Mouse (Mus musculus): ENCODE measurements around the gene Lrrc47. TPM values are rescaled to one million over a fixed set of nuclear protein-coding genes. Genes with fewer than 3 reads are reported as not detected.

Gene Lrrc47
- polyA plus RNA-seq, 1 experiment from 2014 or later = 38.9 TPM

DNA sequence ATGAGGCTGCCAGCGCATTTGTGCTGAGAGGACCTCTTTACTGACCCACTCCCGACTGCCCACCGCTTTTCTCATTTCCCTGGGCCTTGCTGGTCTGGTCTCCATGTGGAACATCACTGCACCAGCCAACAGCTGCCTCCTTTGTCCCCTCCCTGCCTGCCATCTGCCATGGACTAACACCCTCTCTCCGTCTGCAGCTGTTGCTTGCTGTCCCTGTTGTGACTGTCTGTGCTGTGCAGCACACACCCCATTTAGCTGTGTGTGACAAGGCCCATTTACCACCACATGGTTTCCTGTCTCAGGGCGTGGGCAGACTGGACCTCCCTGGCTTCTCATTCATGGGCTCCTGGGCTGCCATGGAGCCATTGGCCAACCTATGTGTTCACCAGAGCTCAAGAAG, 6.0 kb upstream of the Lrrc47 start:
- Histone ChIP-seq H3K4me1 (no peaks in the 10 kb centered on the region), H3K9me3 (no peaks in the 10 kb centered on the region), H3K27ac (no peak overlapping the region), H3K9ac (no peak overlapping the region), H3K4me3 (no peak overlapping the region), H3K27me3 (replicated peaks) (no peaks in the 10 kb centered on the region), H3K4me2 (replicated peaks) (no peak overlapping the region), H3K36me3 (peaks cover 52% of the 10 kb centered on the region)
- 84% methylated on average over 5 of the region's 5 CpGs for WGBS
- no peak for ATAC-seq (ENCODE audit: low FRiP score, low read depth)

DNA sequence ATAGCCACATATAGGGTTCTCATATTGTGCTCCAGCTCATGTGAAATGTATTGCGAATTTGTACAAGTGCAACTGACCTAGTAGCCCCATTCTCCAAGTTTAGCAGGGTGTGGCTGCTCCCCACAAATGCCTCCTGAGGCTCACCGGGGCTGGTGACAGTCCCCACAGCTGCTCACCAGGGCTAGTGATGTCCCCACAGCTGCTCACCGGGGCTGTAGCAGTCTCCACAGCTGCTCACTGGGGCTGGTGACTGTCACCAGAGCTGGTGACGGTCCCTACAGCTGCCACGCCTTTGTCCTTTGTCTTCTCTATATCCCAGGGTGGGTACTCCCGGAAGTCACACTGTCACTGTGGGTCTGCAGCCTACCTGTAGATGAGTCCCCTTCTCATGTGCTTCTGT, 5.3 kb upstream of the Lrrc47 start:
- H3K4me3 ChIP-seq = no peak overlapping the region
- H3K9ac ChIP-seq = no peak overlapping the region
- H3K4me2 ChIP-seq (replicated peaks) = no peak overlapping the region
- no peak for ATAC-seq (ENCODE audit: low FRiP score, low read depth)
- H3K4me1 ChIP-seq = peaks cover 2% of the 10 kb centered on the region; the same call in 1 of the 2 replicates
- H3K36me3 ChIP-seq = peaks cover 52% of the 10 kb centered on the region
- no peaks in the 10 kb centered on the region for H3K9me3 ChIP-seq
- WGBS = 89% methylated on average over 6 of the region's 6 CpGs
- H3K27me3 ChIP-seq (replicated peaks) = no peaks in the 10 kb centered on the region
- H3K27ac ChIP-seq = no peak overlapping the region

DNA sequence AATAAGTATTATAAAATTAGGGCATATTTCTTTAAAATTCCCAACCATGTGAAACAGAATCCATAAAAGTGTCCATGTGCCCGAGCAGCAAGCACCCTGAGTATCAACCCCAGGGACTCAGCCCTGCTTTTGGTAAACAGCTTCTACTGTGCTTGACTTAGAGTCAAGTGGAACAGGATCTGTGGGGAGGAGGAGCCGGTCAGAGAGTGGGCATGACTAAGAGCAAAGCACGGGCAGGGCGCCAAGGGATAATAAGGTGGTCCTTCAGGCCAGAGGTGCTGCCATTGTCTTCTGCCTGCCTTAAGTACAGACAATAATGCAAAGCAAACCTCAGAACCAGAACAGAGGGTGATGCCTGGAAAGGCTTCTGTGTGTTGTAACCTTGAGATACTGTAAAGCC, 3.8 kb upstream of the Lrrc47 start:
- Histone ChIP-seq H3K27ac (no peak overlapping the region), H3K9ac (no peak overlapping the region), H3K4me3 (no peak overlapping the region), H3K4me2 (replicated peaks) (no peak overlapping the region), H3K36me3 (peaks cover 44% of the 10 kb centered on the region), H3K4me1 (peaks cover 6% of the 10 kb centered on the region), H3K27me3 (replicated peaks) (no peaks in the 10 kb centered on the region), H3K9me3 (no peaks in the 10 kb centered on the region)
- WGBS = 88% methylated on average over 4 of the region's 4 CpGs
- ATAC-seq (ENCODE audit: low FRiP score, low read depth) = no peak

DNA sequence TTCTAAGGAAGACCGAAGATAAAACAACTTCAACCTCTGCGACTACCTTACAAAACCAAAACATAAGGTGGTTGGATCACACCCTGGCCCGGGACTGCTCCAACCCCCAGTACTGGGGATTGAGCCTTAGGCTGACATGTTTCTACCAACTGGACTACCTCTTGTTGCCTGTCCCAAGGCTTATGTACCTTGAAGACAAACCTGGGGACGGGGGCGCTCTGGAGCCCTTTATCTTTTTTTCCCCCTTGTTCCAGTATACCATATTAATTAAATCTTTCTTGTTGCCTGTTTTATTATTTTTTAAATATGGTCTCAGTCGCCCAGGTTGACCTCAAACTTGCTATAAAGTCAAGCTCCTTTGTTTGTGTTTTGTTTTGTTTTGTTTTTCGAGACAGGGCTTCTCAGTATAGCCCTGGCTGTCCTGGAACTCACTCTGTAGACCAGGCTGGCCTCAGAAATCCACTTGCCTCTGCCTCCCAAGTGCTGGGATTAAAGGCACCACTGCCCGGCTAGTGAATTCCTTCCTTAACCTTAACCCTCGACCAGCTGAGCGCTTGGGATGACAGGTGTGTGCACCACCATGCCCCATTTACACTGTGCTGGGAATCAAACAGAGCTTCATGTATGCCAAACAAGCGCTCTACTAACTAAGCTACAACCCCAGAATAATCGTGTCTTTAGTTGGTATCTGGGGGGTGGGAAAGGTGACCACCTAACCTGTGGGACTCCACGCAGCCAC, 455 bp upstream of the Lrrc47 start:
- Histone ChIP-seq H3K27ac (no peak overlapping the region), H3K4me3 (peak overlapping the region; percentile 100), H3K9ac (peak overlapping the region; percentile 98), H3K4me1 (peaks cover 21% of the 10 kb centered on the region), H3K27me3 (replicated peaks) (no peaks in the 10 kb centered on the region), H3K9me3 (no peaks in the 10 kb centered on the region), H3K36me3 (peaks cover 30% of the 10 kb centered on the region), H3K4me2 (replicated peaks) (peak overlapping the region; percentile 100)
- peak; percentile 60; the same call in 1 of the 2 replicates for ATAC-seq (ENCODE audit: low FRiP score, low read depth)
- WGBS = 32% methylated on average over 13 of the region's 13 CpGs

DNA sequence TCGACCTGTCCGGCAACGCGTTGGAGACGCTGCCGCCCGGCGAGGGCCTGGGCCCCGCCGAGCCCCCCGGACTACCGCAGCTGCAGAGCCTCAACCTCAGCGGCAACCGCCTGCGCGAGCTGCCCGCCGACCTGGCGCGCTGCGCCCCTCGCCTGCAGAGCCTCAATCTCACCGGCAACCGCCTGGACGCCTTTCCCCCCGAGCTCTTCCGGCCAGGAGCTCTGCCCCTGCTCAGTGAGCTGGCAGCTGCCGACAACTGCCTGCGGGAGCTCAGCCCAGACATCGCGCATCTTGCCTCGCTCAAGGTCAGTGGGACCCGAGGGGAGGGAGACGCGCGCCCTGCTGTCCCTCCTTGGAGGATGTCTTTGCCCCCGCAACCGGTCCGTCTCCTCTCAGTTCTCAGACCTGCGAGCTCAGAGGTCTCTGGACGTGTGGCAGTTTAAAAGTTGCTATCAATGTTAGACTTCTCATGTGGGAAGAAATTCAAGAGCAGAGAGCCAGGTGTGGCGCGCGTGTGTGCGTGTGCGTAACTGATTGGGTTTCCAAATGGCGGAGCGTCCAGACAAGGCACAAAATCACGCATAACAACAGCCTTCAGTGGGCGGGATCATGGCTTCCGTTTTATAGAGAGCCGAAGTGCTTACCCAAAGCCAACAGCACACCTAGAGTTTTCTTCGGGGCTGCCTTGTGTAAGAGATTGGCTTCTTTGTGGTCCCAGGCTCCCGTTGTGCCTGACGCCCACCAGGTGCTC, 776 bp downstream of the Lrrc47 start:
- H3K27me3 ChIP-seq (replicated peaks) = no peaks in the 10 kb centered on the region
- peak overlapping the region; percentile 100 for H3K4me3 ChIP-seq
- H3K4me1 ChIP-seq = peaks cover 21% of the 10 kb centered on the region
- H3K27ac ChIP-seq = 0 out of 2 replicates have a peak overlapping the region, but pooled peaks have one; percentile 5
- peaks cover 31% of the 10 kb centered on the region for H3K36me3 ChIP-seq
- H3K9me3 ChIP-seq = no peaks in the 10 kb centered on the region
- peak overlapping the region; percentile 100 for H3K4me2 ChIP-seq (replicated peaks)
- WGBS = 2% methylated on average over 55 of the region's 55 CpGs
- ATAC-seq (ENCODE audit: low FRiP score, low read depth) = no peak
- H3K9ac ChIP-seq = peak overlapping the region; percentile 98

DNA sequence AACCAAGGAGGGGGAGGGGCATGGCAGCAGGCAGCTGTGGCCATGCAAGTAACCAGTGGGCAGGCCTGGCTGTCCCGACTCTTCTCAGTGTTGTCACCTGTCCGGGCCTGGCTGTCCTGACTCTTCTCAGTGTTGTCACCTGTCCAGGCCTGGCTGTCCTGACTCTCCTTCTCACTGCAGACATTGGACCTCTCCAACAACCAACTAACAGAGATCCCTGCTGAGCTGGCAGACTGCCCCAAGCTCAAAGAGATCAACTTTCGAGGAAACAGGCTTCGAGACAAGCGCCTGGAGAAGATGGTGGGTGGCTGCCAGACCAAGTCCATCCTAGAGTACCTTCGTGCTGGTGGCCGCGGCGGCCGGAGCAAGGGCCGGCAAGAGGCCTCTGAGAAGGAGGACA, 3.9 kb downstream of the Lrrc47 start:
- Histone ChIP-seq H3K9ac (no peak overlapping the region), H3K9me3 (no peaks in the 10 kb centered on the region), H3K4me2 (replicated peaks) (no peak overlapping the region), H3K4me3 (no peak overlapping the region), H3K27ac (no peak overlapping the region), H3K36me3 (peaks cover 63% of the 10 kb centered on the region), H3K4me1 (peaks cover 21% of the 10 kb centered on the region), H3K27me3 (replicated peaks) (no peaks in the 10 kb centered on the region)
- WGBS = 94% methylated on average over 11 of the region's 11 CpGs
- no peak for ATAC-seq (ENCODE audit: low FRiP score, low read depth)

DNA sequence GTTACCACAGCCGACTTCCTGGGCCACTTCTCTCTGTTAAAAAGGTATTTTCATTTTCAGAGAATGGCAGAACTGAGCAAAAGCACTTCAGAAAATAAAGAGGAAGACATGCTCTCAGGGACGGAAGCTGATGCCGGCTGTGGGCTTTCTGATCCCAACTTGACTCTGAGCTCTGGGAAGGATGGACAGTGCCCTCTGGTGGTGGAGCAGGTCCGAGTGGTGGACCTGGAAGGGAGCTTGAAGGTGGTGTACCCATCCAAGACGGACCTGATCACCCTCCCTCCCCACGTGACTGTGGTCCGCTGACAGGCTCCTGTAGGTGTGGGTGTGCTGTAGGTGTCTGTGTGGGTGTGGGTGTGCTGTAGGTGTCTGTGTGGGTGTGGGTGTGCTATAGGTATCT, 8.0 kb downstream of the Lrrc47 start:
- WGBS = 80% methylated on average over 7 of the region's 7 CpGs
- no peak for ATAC-seq (ENCODE audit: low FRiP score, low read depth)
- Histone ChIP-seq H3K4me3 (no peak overlapping the region), H3K4me2 (replicated peaks) (no peak overlapping the region), H3K27me3 (replicated peaks) (0 out of 2 replicates have a peak, but pooled peaks cover 5% of the 10 kb centered on the region), H3K27ac (no peak overlapping the region), H3K36me3 (peaks cover 77% of the 10 kb centered on the region), H3K9ac (no peak overlapping the region), H3K4me1 (0 out of 2 replicates have a peak, but pooled peaks cover 5% of the 10 kb centered on the region), H3K9me3 (no peaks in the 10 kb centered on the region)

DNA sequence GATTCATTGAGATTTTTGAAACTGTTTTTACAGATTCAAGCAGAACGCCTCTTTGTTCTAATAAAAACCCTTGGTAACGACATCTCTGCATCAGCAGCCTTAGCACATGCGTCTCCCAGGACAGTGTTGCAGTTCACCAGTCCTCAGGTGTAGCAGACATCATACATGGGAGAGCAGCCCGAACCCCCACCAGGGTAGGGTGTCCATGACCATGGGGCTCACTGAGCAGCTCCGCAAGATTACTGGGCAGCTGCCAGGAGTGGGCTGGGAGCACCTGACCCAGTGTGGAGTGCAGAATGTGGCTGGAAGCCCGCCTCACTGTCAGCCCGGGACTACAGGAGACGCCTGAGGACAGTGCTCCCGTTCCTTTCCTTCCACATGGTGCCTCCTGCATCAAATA, 9.9 kb downstream of the Lrrc47 start:
- Histone ChIP-seq H3K4me2 (replicated peaks) (no peak overlapping the region), H3K9me3 (no peaks in the 10 kb centered on the region), H3K9ac (no peak overlapping the region), H3K4me3 (no peak overlapping the region), H3K36me3 (peaks cover 60% of the 10 kb centered on the region), H3K4me1 (peaks cover 18% of the 10 kb centered on the region), H3K27me3 (replicated peaks) (peaks cover 22% of the 10 kb centered on the region), H3K27ac (no peak overlapping the region)
- 92% methylated on average over 9 of the region's 9 CpGs for WGBS
- ATAC-seq (ENCODE audit: low FRiP score, low read depth) = no peak

DNA sequence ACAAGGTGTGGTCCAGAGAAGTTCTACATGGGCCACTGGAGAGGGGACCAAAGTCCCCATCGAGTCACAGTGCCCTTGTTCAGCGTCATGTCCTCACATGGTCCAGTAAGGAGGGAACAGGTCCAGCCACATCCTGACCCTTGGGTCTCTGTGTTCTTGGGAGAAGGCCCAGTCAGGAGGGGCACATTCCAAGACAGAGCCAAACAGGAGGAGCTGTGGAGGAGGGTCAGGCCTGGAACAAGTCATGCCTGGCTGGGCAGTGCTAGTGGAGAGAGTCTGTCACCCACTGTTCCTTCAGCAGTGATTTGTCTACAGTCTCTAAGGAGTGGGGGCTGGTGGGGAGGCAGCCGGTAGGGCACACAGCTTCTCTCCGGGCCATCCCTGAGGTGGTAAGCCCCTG, 10.9 kb downstream of the Lrrc47 start:
- ATAC-seq (ENCODE audit: low FRiP score, low read depth) = no peak
- Histone ChIP-seq H3K27me3 (replicated peaks) (peaks cover 30% of the 10 kb centered on the region), H3K4me1 (peaks cover 18% of the 10 kb centered on the region), H3K36me3 (peaks cover 51% of the 10 kb centered on the region), H3K9me3 (no peaks in the 10 kb centered on the region), H3K9ac (no peak overlapping the region), H3K4me2 (replicated peaks) (no peak overlapping the region), H3K27ac (no peak overlapping the region), H3K4me3 (no peak overlapping the region)
- 84% methylated on average over 4 of the region's 4 CpGs for WGBS

DNA sequence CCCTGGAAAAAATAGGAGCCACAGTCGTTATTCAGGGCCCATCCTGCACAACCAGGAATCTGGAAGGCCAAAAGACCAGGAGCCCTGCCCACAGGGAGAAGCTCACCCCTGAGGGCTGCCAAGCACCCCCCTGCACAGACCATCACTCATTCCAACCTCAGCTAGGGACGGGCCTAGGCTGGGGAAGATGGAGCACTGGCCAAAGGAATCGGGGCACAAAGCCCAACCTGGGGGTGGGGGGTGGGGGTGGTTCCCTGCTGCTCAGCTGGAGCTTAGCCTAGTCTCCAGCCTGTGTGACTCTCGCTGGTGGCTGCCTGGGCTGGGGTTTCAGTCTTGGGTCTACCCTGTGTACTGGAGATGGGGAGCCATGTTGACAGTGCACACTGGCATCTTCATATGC, 11.3 kb downstream of the Lrrc47 start:
- Histone ChIP-seq H3K4me3 (no peak overlapping the region), H3K9me3 (no peaks in the 10 kb centered on the region), H3K4me2 (replicated peaks) (no peak overlapping the region), H3K9ac (no peak overlapping the region), H3K4me1 (peaks cover 18% of the 10 kb centered on the region), H3K36me3 (peaks cover 46% of the 10 kb centered on the region), H3K27ac (no peak overlapping the region), H3K27me3 (replicated peaks) (peaks cover 34% of the 10 kb centered on the region)
- ATAC-seq (ENCODE audit: low FRiP score, low read depth) = no peak
- 54% methylated on average over 4 of the region's 4 CpGs for WGBS

DNA sequence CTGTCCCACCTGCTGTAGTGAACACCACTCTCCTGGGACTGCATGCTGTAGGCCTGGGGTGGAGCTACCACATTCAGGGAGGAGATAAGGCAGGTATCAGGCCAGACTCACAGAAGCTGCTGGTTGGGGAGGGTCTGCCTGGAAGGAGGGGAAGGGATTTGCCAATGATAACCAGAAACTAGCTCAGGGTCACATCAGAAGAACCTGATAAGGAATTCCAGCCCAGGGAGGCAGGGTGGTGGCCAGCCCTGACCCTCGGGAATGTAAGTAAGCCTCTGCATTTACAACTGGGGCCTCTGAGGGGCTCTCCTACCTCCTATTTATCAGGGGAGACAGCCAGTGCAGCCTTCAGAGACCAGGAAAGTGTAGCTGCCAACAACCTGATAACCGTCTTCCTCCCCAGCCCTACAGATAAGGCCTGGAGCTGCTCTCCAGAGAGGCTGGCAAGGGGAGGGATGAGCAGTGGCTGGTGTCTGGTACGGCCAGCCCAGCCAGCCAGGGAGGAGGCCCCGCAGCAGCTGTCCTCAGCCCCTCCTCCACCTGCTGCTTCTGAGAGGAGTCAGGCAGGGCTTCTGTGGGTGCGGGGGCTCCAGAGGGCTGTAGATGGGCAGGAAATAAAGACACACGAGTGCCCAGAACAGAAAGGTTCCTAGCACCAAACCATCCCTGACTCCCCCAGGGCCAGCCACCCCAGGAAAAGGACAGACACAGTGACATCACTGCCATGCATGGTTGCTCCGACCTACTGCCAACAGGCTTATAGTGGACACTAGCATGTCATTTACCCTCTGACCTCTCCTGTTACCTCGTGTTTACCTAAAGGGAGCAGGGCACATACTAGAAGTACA, 12.4 kb downstream of the Lrrc47 start:
- WGBS = 25% methylated on average over 8 of the region's 8 CpGs
- no peak for ATAC-seq (ENCODE audit: low FRiP score, low read depth)
- no peak overlapping the region for H3K4me3 ChIP-seq
- H3K9ac ChIP-seq = no peak overlapping the region
- H3K27me3 ChIP-seq (replicated peaks) = peaks cover 34% of the 10 kb centered on the region
- peaks cover 18% of the 10 kb centered on the region for H3K4me1 ChIP-seq
- peaks cover 35% of the 10 kb centered on the region for H3K36me3 ChIP-seq
- no peak overlapping the region for H3K4me2 ChIP-seq (replicated peaks)
- no peak overlapping the region for H3K27ac ChIP-seq
- no peaks in the 10 kb centered on the region for H3K9me3 ChIP-seq

All from neural tube, embryonic 12.5 days (tissue).